Mouse (Mus musculus): ENCODE measurements around the gene Psmb8. TPM values are rescaled to one million over a fixed set of nuclear protein-coding genes. Genes with fewer than 3 reads are reported as not detected.

Gene Psmb8
- total RNA-seq, 1 experiment from 2014 or later: 336 TPM

DNA sequence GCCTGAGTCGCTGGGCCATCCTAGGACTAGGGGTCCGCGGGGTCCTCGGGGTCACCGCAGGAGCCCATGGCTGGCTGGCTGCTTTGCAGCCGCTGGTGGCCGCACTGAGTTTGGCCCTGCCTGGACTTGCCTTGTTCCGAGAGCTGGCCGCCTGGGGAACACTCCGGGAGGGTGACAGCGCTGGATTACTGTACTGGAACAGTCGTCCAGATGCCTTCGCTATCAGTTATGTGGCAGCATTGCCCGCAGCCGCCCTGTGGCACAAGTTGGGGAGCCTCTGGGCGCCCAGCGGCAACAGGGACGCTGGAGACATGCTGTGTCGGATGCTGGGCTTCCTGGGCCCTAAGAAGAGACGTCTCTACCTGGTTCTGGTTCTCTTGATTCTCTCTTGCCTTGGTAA is 9.5 kb upstream of the Psmb8 start:
- no peak for ATAC-seq (ENCODE audit: extremely low read depth, insufficient number of reproducible peaks, low FRiP score, poor library complexity, severe bottlenecking)

GRCm38 (mm10) chr17:34188986-34189385 is 8.5 kb upstream of the Psmb8 start:
- no peak for ATAC-seq (ENCODE audit: extremely low read depth, insufficient number of reproducible peaks, low FRiP score, poor library complexity, severe bottlenecking)

- no peak for ATAC-seq (ENCODE audit: extremely low read depth, insufficient number of reproducible peaks, low FRiP score, poor library complexity, severe bottlenecking)
Measured at GRCm38 (mm10) chr17:34192852-34193251, 4.7 kb upstream of the Psmb8 start.

GRCm38 (mm10) chr17:34193468-34193867 is 4.1 kb upstream of the Psmb8 start:
- no peak for ATAC-seq (ENCODE audit: extremely low read depth, insufficient number of reproducible peaks, low FRiP score, poor library complexity, severe bottlenecking)

DNA sequence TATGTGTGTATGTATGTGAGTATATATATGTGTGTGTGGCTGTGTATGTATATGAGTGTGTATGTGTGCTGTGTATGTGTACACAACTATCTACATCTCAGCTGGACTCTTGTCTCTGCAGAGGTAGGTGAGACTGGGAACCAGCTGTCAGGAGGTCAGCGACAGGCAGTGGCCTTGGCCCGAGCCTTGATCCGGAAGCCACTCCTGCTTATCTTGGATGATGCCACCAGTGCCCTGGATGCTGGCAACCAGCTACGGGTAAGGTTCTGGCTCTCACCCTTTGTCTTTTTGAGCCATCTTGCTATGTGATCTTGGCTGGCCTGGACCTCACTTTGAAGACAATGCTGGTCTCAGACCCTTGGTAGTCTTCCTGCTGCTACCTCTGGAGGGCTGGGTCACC is 2.8 kb upstream of the Psmb8 start:
- ATAC-seq (ENCODE audit: extremely low read depth, insufficient number of reproducible peaks, low FRiP score, poor library complexity, severe bottlenecking): no peak

- peak; percentile 61 for ATAC-seq (ENCODE audit: extremely low read depth, insufficient number of reproducible peaks, low FRiP score, poor library complexity, severe bottlenecking)
Measured at GRCm38 (mm10) chr17:34196491-34196890, 1.0 kb upstream of the Psmb8 start.

GRCm38 (mm10) chr17:34197904-34198520 is 491 bp downstream of the Psmb8 start:
- ATAC-seq (ENCODE audit: extremely low read depth, insufficient number of reproducible peaks, low FRiP score, poor library complexity, severe bottlenecking): peak; percentile 70

DNA sequence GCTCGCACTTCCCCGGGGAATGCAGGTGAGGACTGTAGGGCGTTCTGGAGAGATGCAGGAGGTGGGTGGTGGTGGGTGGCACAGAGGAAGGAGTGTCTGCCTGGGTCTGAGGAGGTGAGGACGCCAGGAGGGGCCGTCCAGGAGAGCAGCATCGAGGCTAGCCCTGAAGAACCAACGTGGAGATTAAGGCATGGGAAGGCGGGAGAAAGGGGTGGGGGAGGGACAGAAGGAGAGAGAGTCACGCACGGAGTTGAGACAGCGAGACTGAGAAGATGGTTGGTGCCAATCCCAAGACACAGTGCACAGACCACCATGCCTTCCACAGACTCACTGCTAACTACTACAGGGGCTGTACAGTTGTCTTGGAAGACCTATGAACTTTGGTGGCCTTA is 996 bp downstream of the Psmb8 start:
- ATAC-seq (ENCODE audit: extremely low read depth, insufficient number of reproducible peaks, low FRiP score, poor library complexity, severe bottlenecking): 0 out of 2 replicates have a peak, but pooled peaks have one; percentile 1

GRCm38 (mm10) chr17:34199050-34199619 is 1.6 kb downstream of the Psmb8 start:
- no peak for ATAC-seq (ENCODE audit: extremely low read depth, insufficient number of reproducible peaks, low FRiP score, poor library complexity, severe bottlenecking)

GRCm38 (mm10) chr17:34200047-34200446 is 2.5 kb downstream of the Psmb8 start:
- ATAC-seq (ENCODE audit: extremely low read depth, insufficient number of reproducible peaks, low FRiP score, poor library complexity, severe bottlenecking): no peak

GRCm38 (mm10) chr17:34200772-34201505 is 3.4 kb downstream of the Psmb8 start:
- no peak for ATAC-seq (ENCODE audit: extremely low read depth, insufficient number of reproducible peaks, low FRiP score, poor library complexity, severe bottlenecking)

GRCm38 (mm10) chr17:34201506-34202055 is 4.1 kb downstream of the Psmb8 start:
- no peak for ATAC-seq (ENCODE audit: extremely low read depth, insufficient number of reproducible peaks, low FRiP score, poor library complexity, severe bottlenecking)

DNA sequence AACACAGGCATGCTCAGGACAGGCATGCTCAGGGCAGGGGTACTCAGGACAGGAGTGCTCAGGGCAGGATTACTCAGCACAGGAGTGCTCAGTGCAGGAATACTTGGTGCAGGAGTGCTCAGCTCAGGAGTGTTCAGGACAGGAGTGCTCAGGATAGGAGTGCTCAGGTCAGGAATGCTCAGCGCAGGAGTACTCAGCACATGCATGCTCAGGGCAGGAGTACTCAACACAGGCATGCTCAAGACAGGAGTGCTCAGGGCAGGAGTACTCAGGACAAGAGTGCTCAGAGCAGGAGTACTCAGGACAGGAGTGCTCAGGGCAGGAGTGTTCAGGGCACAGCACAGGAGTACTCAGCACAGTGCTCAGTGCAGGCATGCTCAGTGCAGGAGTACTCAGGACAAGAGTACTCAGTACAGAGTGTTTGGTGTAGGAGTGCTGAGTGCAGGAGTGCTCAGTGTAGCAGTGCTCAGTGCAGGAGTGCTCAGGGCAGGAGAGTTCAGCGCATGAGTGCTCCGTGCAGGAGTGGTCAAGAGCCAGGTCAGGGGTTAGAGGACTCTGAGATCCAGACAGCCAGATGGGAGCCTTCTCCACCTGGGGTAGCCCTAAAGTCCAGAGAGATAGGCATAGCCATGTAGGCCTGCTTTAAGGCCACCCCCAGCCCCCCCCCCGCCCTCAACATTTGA is 5.4 kb downstream of the Psmb8 start:
- no peak for ATAC-seq (ENCODE audit: extremely low read depth, insufficient number of reproducible peaks, low FRiP score, poor library complexity, severe bottlenecking)

- no peak for ATAC-seq (ENCODE audit: extremely low read depth, insufficient number of reproducible peaks, low FRiP score, poor library complexity, severe bottlenecking)
Measured at GRCm38 (mm10) chr17:34203444-34203843, 5.9 kb downstream of the Psmb8 start, which contains the start of gene Tap2. Gene Tap2, plus strand, starts transcription at chr17:34203527.

GRCm38 (mm10) chr17:34204303-34205010 is 6.9 kb downstream of the Psmb8 start:
- ATAC-seq (ENCODE audit: extremely low read depth, insufficient number of reproducible peaks, low FRiP score, poor library complexity, severe bottlenecking): peak; percentile 62

DNA sequence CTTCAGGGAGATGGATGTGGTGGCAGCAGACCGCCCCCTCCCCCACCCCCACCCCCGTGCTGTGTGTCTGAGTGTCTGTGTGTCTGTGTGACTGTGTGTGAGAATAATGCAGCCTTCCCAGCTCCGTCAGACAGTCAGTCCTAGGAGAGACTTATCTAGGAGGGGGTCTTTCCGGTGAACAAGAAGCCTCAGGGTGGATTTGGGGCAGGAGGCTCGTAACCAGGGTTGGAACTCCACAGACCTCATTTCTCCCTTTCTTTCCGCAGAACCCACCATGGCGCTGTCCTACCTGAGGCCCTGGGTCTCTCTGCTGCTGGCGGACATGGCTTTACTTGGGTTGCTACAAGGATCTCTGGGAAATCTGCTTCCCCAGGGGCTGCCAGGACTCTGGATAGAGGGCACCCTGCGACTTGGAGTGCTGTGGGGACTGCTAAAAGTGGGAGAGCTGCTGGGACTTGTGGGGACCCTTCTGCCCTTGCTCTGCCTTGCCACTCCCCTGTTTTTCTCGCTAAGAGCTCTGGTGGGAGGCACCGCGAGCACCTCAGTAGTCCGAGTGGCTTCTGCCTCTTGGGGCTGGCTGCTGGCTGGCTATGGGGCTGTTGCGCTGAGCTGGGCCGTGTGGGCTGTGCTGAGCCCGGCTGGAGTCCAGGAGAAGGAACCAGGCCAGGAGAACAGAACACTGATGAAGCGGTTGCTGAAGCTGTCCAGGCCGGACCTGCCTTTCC is 7.7 kb downstream of the Psmb8 start:
- no peak for ATAC-seq (ENCODE audit: extremely low read depth, insufficient number of reproducible peaks, low FRiP score, poor library complexity, severe bottlenecking)

- ATAC-seq (ENCODE audit: extremely low read depth, insufficient number of reproducible peaks, low FRiP score, poor library complexity, severe bottlenecking): peak; percentile 72
Measured at GRCm38 (mm10) chr17:34205746-34206176, 8.2 kb downstream of the Psmb8 start.

- no peak for ATAC-seq (ENCODE audit: extremely low read depth, insufficient number of reproducible peaks, low FRiP score, poor library complexity, severe bottlenecking)
Measured at GRCm38 (mm10) chr17:34206731-34207130, 9.2 kb downstream of the Psmb8 start.

All from neutrophil, adult 5-6 weeks (primary cell).